Mouse (Mus musculus) cerebellum, postnatal 25 days (tissue): ENCODE data around the gene Gng7.

Experiments
- DNase-seq, 2 experiments: peaks; one replicate each; pipeline ENCODE4 v3.0.0; 2021; ENCODE audit warnings: mixed read lengths in 2 of 2

Gng7 gene

DNA sequence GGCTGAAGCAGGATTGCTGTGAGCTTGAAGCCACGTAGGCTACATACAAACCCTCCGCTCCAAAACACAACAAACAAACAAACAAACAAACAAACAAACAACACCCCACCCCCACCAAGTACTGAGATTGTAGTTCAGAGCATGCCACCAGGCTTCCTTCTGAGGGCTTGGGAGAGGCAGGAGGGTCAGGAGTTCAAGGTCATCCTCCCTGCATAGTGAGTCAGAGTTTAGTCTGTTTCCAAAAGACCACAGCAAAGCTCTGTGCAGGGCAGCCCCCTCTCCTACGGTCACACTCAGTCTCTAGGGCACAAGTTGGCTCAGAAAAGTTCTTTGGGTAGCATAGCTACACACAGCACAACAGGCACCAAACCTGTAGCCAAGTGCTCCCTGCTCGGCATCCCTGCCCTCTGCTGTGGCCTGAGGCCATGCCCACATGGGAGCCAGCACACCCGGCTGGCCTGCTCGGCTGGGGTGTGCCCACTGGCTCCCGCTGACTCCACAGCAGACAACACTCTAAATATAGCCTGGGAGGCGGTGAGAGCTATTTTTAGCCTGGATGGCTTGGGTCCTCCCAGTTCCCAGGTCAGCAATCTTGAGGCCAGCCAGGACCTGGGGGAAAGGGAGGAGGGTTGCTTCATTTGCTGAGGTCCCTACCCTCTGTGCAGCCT is 74.3 kb downstream of the Gng7 start:
- peak; percentile 46 to 58 for DNase-seq

DNA sequence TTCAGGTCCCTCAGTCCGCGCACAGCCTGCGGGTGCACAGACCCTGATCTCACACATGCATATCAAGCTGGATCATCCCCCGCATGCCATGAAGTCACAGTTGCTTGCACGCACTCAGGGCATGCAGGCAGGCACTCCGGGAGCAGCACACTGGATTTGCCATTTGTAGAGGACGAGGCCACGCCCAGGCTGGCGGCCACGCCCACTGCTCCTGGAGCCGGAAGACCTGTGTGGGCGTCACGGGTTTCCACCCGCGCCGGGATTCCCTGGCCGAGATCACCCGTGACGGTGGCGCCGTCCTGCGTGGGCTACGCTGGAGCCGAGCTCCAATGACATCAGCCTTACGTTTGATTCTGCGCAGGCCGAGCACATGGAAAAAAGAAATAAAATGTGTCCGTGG is 75.1 kb downstream of the Gng7 start:
- DNase-seq = peak; percentile 78 to 87

DNA sequence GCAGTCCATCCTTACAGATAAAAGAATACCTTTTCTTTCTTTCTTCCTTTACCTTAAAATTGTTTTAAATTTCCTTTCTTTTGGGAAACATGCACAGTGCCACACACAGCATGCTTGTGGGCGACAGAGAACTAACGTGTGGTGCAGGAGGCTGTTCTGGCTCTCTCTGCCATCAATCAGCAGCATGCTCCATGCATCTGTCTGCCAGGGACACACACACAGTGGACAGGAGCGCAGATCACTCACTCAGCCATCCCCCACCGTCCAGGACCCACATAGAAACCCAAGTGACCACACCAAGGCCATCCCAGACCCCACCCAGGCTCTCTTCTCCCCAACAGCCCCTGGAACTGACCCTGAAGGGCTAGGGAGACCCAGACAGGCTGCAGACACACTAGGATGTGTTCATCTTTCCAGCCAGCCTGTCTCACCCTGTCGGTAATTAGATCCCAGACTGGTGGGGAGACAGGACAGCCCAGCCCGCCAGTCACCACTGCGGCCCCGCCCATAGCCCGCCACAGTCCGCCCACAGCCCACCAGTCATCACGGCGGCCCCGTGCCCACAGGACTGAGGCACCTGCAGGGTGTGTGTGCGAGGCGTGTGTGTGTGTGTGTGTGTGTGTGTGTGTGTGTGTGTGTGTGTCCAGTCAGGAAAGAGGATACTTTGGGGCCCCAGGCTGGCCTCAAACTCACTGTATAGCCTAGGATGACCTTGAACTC is 75.8 kb downstream of the Gng7 start:
- peak in 1 of 2 experiments; percentile 41 for DNase-seq

DNA sequence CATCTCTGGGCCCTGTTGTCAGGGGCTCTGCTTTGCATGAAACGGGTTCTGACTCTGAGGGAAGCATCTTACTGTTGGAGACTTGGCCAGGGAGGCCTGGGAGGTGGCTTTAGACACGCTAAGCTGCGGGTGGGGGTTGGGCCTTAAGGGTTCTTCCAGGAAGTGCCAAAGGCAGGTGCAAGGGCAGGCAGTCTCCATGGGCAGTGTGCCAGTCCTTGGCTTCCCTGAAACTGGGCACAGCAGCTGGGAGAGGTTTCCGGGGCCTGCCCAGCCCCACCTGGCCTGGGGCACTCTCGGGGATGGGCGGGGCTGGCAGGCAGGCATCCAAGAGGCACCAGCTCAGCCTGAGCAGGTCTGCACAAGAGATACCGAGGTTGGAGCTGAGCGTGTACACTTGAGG is 77.1 kb downstream of the Gng7 start:
- DNase-seq = peak; percentile 39 to 64

DNA sequence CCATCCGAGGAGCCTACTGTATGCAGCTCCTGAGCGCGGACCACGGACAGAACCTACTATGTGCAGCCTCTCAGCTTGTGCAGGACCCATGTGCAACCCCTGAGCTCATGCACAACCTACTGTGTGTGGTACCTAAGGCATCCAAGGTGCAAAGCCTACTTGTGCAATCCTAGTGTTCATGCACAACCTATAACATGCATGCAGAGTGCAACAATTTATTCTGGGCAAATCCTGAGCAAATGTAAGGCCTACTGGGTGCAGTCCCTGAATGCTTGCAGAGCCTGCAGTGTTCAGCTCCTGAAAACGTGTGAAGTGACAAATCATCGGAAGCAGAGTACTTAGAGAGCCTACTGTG is 78.0 kb downstream of the Gng7 start:
- DNase-seq = no peak

DNA sequence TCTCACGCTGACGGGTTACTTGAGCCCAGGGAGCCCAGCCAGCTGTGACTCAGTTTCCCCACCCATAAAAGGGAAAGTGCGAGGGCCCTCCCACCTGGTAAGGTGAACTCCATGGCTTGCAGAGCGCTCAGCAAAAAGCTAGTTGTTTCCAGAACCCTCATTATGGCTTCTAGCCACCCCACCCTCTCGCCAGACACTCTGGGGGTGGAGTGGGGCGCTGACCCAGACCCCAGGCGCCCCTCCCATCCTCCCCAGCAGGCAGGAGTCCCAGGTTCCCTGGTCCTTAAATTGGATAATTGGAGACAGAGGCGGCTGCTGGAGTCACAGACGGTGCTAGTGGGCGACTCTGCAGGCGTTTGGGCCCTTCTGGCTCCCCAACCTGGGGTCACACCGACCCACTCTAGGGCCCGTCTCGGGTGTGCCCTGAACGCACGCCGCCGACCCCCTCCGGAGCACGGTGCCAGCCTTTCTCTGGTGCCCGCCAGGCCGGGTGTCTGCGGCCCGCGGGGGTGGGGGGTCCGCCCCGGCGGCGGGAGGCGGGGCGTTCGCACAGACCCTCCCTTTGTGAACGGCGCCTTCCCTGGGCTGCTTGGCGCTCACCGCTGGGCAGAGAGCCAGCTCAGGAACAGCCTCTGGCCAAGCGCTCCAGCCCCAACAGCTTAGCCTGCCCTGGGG is 78.5 kb downstream of the Gng7 start:
- peak; percentile 73 to 83 for DNase-seq

DNA sequence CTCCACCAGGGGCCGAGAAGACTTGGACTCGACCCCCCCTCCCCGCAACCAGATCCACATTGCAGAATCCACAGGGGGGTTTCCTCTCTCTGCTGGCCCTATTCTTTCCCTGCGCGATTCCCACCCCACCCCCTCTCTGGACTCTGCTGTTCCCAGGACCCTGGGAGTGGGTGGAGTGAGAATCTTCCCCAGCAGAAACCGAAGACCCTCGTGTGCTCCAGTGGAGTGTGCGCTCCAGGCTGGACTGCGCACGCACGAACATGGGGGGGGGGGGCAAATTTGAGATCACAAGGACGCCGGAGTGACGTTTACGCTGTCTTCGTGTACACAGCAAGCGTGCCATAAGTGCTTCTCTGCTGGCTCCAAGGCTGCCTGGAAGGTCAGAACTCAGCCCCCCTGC is 79.0 kb downstream of the Gng7 start:
- DNase-seq = no peak

DNA sequence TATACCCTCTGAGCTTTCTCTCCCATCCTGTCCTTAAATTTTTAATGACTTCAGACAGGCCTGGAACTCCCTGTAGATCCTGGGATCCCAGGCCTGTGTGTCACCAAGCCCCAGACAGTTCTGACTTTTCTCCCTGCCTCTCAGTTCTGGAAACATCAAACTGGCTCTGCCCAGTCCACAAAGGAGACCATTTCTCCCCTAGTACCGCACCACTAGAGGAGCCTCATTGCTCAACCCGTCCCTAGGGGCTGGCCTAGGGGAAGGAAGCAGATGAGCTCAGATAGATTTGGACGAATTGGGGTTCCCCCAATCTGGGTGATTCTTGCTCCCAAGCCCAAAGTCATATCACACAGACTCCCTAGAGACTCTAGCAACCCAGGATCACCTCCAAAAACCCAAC is 79.5 kb downstream of the Gng7 start:
- no peak for DNase-seq

DNA sequence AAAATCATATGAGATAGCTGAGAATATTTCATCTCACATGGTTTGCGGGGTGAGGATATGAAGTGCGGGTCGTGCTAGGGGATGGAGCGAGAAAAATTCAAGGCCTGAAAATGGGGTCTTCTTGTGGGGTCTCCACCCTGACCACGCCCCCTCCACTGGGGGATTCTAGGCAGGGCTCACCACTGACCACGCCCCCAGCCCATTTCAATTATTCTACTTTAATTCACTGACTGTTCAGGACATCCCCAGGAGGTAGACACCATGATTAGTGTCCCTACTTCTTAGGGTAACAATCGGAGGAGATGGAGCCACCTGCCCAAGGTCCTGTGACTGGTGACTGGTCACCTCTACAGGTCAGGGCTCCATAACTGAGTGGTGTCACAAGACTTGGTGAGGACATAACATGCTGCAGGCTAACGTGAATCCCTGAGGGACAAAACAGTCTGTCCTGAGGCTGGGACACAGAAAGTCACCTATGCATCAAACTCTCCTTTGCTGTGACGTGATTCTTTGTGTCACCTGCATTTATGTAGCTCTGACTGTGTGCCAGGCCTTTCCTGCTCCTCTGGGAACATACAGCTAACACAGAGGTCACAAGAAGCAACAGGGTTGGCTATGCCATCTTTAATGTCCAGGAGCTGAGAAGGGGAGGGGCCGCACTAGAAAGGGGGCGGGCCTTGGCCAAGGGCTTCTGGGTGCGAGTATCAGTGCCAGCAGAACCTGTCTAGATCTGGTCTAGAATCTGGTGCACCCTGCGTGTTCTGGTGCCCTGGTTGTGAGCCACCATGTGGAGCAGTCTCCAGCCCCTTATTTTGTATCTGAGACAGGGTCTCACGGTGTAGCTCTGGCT is 80.4 kb downstream of the Gng7 start:
- no peak for DNase-seq

DNA sequence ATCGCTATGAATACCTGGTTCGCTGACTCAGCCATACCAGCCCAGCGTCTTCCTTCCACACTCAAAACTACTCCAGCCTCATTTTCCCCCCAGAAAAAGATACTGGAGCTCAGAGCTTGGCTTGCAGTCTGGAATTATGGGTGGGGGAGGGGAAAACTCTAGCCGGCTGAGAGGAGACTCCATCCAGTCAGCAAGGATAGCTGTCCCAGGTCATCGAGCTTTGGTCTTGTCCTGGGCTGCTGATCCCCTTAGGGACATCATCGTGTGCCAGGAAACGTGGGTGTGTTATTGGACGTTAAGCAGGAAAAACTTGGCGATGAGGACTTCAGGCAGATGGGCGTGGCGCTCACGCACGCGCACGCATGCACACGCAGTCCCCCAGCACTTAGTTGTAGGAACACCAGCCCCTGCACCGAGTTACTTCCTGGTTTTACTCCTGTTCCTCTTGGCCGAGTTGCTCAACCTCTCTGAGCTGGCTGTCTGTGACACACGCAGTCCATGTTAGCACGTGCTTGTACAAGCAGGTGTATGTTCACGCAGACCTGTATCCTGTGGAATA is 81.2 kb downstream of the Gng7 start:
- DNase-seq = peak in 1 of 2 experiments; percentile 21

DNA sequence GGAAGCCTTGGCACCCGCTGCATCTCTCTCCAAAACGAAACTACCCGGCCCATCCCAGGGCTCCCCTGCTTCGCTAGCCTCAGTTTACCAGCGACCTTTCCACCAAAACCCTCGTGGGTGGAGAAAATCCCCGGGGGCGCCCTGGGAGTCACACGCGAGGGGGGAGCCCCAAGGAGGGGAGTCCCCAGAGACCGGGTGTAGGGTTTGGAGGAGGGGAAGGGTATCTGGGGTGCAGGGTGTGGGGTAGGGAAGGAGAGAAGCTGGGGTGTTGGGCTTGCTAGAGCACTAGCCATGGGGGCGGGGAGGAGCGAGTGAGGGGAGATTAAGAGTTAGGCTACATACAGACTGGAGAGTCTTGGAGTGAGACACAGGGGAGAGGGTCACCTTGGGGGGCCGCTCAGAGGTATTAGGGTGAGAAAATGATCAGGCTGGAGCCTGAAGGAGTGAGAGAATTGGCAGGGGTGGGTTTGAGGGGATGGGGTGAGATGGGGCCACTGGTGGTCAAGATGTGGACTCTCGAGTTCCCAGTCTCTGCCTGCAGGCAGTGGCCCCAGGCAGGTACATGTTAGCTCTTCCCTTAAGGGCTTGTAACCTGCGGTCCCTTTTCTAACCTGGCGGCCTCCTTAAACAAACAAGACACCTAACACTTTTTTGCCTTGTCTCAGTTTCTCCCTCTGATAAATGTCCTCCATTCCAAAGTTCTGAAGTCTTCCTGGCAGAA is 81.9 kb downstream of the Gng7 start:
- peak in 1 of 2 experiments; percentile 12 for DNase-seq

DNA sequence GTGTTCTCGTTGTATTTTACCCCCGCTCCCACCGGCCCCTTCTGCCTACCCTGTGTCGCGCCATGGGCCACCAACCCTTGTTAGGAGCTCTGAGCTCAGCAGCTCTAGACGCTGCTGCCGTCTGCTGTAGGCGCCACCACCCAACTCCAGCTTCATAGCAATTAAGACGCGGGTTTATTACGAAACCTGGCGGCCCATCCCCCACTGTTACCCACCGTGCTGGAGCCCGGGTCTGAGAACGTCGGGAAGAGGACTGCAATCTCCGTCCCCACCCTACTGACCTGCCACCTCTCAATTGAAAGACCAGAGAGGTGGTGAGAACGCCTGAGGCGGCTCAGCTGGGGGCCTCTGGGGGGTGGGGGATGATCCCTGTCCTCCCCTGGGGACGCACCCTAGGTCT is 82.5 kb downstream of the Gng7 start:
- peak in 1 of 2 experiments; percentile 19 for DNase-seq

DNA sequence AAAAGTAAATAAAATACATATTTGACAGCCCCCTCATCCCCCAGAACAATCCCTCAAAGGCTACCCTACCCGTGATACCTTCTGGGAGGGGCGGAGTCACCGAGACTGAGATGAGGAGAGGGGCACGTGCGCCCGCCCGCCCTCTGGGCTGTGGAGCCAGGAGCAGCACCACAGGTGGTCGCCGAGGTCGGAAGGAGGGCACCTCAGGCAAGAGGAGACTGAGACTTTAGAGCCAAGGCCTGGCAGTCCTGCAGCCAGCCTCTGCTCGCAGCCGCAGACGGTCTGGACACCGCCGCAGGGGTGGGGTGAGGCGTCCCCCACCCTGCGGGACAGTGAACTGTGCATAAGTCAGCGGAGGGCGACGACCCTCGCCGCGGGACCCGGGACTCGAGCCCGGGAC is 83.0 kb downstream of the Gng7 start:
- peak; percentile 34 to 58 for DNase-seq

DNA sequence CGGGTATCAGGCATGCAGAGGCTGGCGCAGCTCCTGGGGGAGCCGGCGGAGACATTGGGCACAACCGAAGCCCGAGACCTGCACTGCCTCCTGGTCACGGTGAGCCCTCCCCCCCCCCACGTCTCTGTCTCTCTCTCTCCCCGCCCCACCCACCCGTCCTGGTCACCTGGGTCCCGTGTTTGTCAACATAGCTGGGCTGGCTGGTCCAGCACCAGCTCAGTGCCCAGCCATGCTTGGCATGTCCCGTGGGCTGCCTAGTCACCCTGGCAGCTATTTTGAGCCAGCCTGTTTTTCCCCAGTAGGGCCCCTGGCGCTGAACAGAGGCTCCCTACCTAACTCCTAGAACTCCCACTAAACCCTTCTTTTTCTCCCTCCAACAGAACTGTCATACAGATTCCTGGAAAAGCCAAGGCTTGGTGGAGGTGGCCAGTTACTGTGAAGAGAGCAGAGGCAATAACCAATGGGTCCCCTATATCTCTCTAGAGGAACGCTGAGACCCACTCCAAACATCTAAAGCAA is 83.5 kb downstream of the Gng7 start:
- DNase-seq = peak; percentile 63 to 71

DNA sequence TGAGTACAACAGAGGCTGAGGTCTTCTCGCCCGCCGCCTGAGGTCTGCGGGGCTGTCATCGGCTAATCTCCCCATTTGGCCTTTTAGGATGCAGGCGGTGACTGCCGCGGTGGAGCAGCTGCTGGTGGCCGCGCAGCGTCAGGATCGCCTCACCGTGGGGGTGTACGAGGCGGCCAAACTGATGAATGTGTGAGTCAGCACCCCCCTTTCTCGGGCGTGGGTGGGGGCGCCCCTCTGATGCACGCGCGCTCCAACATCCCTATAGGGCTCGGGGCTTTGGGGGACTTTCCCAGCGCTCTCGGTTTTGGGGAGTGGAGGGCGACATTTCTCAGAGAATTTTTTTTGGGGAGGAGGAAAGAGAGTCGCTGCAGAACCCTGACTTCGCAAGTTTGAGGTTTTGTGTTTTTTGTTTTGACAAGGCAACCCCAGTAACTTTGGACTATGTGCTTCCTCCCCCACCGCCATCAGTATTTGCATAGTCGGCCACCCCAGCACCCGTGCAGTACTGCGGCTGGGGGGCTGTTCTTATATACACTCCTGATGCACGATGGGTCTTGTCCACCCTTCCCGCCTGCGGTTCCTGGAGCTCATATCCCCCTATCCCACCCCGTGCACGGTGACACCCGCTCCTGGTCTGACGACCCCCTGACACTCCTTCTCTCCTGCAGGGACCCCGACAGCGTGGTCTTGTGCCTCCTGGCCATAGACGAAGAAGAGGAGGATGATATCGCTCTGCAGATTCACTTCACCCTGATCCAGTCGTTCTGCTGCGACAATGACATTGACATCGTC is 84.2 kb downstream of the Gng7 start:
- DNase-seq = peak; percentile 76 to 81

DNA sequence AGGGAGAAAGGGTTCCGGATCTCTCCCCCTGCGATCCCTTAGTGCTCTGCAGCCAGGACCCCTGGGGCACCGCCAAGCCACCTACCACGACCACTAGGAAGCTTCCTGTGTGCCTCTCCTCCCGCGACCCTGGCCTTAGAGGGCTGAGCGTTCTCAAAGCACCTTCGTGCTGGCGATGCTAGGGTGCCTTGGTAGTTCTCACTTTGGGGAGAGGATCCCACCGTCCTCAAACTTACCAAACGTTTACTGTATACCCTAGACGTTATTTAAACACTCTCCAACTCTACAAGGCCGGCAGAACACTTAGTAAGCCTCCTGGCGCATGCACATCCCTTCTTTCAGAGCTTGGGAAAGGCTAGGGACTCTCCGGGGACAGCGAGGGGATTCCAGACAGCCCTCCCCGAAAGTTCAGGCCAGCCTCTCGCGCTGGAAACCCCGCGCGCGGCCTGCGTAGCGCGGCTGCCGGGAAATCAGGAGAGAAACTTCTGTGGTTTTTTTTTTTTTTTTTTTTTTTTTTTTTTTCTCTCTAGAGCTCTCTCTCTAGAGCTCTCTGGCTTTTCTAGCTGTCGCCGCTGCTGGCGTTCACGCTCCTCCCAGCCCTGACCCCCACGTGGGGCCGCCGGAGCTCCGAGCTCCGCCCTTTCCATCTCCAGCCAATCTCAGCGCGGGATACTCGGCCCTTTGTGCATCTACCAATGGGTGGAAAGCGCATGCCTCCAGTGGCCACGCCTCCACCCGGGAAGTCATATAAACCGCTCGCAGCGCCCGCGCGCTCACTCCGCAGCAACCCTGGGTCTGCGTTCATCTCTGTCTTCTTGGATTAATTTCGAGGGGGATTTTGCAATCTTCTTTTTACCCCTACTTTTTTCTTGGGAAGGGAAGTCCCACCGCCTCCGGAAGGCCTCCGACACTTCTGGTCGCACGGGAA is 85.2 kb downstream of the Gng7 start, which contains the start of gene Gadd45b:
TSS of gene Gadd45b (plus strand) at position 775 of the 928 bp plus-strand sequence.
- DNase-seq = peak; percentile 98 to 99

DNA sequence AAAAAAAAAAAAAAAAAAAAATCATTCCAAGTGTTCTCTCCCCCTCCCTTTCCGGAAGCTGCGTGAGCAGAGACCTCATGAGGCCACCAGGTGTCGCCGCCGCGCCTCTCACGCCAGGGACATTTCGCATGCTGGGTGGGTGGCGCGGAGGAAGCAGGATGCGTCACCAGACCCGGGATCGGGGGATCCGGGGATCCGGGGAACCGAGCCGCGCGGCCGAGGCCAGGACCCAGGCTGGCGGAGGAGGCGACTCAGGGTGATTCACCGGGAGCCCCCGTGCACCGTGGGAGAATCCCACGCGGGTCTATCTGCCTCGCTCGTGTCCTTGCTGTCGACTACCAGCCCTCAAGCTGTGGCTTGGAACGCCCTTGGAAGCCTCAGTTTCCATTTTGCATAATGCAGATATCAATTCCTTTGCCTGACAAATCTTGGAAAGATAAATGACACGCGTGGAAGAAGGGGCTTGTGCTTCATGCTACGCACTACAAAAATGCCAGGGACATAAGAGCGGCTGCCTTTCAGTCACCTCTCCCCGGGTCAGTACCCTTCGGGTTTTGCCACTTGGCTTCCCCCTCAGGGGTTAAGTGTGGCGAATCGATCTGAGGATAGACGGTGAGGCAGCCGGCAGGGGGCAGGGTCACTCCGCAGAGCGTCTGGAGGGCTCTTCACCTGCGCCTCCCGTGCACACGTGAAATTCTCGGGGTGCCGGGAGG is 86.0 kb downstream of the Gng7 start:
- peak; percentile 95 to 96 for DNase-seq

DNA sequence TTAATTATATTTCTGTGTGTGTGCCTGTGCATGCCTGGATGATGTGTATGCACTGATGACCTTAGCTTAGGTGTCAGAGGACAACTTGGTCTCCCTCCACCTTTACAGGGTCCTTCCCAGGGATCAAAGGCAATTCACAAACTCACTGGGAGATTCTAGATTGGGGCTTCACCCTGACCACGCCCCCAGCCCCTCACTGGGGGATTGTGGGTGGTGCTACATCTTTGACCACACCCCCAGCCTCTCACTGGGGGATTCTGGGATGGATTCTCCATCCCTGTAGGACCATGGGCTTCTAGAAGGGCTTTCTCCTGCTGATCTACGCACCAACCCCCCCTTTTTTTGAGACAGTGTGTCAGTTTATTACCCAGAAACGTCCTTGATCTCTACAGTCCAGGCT is 89.3 kb downstream of the Gng7 start:
- DNase-seq = no peak

DNA sequence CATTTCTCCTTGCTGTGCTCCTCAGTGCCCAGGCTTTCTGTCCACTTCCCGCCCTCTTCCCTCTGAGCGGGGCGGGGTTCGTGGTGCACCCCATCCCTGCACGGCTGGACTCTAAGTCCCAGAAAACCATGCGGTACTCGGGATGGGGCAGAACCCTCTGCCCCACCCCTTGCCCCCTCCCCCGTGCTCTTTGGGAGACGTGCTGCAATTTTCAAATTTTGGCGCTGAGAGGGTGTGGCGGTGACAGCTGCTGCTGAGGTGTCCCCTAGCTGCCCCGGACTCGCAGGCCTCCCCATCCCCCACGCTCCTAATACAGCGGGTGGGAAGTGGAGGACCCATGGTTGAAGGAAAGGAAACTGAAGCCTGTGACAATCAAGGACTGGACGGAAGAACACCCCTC is 92.8 kb downstream of the Gng7 start:
- DNase-seq = no peak
